Mouse (Mus musculus) lung, postnatal 0 days (tissue): Measurements from ENCODE around the gene Stk11ip.

Source experiments
- CTCF ChIP-seq: IDR thresholded peaks from 2 replicates; pipeline ENCODE4 v1.5.1; 2016; ENCODE audit warnings: antibody characterized with exemption, mild to moderate bottlenecking
- EP300 ChIP-seq: IDR thresholded peaks from 2 replicates; pipeline ENCODE4 v1.6.1; 2016; ENCODE audit warnings: antibody characterized with exemption, mild to moderate bottlenecking, control low read depth

- TF ChIP-seq CTCF (no peak), EP300 (no peak)
These were observed 26.0 kb downstream of the Stk11ip start for GRCm38 (mm10) chr1:75547351-75547750.
